Mouse (Mus musculus): ENCODE measurements around the gene Raet1e.
"Not testable (repeated sequence)": the region's sequence is repeated elsewhere in the genome, so short reads cannot be mapped to it uniquely, and the experiment has no call there.

The Raet1e gene

GRCm38 (mm10) chr10:22273684-22274305 is 115.4 kb downstream of the Raet1e start:
- no peak for DNase-seq (ENCODE audit: low read depth, low spot score)

GRCm38 (mm10) chr10:22274445-22275057 is 116.2 kb downstream of the Raet1e start:
- no peak for DNase-seq (ENCODE audit: low read depth, low spot score)

- DNase-seq (ENCODE audit: low read depth, low spot score), result not testable (repeated sequence)
These were observed 120.1 kb downstream of the Raet1e start for GRCm38 (mm10) chr10:22278468-22278867.

- DNase-seq (ENCODE audit: low read depth, low spot score), result peak; percentile 55
These were observed 124.4 kb downstream of the Raet1e start for GRCm38 (mm10) chr10:22282816-22283215.

- DNase-seq (ENCODE audit: low read depth, low spot score), result no peak
These were observed 137.3 kb downstream of the Raet1e start for GRCm38 (mm10) chr10:22295676-22296075.

- DNase-seq (ENCODE audit: low read depth, low spot score), result no peak
These were observed 138.8 kb downstream of the Raet1e start for GRCm38 (mm10) chr10:22297033-22297762.

- peak; percentile 45 for DNase-seq (ENCODE audit: low read depth, low spot score)
These were observed 139.5 kb downstream of the Raet1e start for GRCm38 (mm10) chr10:22297766-22298461.

- DNase-seq (ENCODE audit: low read depth, low spot score), result no peak
These were observed 141.0 kb downstream of the Raet1e start for GRCm38 (mm10) chr10:22299324-22299723.

GRCm38 (mm10) chr10:22301641-22302040 is 143.3 kb downstream of the Raet1e start:
- no peak for DNase-seq (ENCODE audit: low read depth, low spot score)

- DNase-seq (ENCODE audit: low read depth, low spot score), result no peak
These were observed 144.1 kb downstream of the Raet1e start for GRCm38 (mm10) chr10:22302344-22303057.

GRCm38 (mm10) chr10:22303736-22304135 is 145.4 kb downstream of the Raet1e start:
- DNase-seq (ENCODE audit: low read depth, low spot score), result no peak

- peak; percentile 68 for DNase-seq (ENCODE audit: low read depth, low spot score)
These were observed 147.4 kb downstream of the Raet1e start for GRCm38 (mm10) chr10:22305801-22306200.

GRCm38 (mm10) chr10:22306452-22306851 is 148.1 kb downstream of the Raet1e start:
- DNase-seq (ENCODE audit: low read depth, low spot score), result peak; percentile 97

GRCm38 (mm10) chr10:22308221-22308620 is 149.9 kb downstream of the Raet1e start:
- DNase-seq (ENCODE audit: low read depth, low spot score), result no peak

GRCm38 (mm10) chr10:22322858-22323257 is 164.5 kb downstream of the Raet1e start:
- DNase-seq (ENCODE audit: low read depth, low spot score), result no peak

- DNase-seq (ENCODE audit: low read depth, low spot score), result not testable (repeated sequence)
These were observed 187.4 kb downstream of the Raet1e start for GRCm38 (mm10) chr10:22345721-22346120.

GRCm38 (mm10) chr10:22353548-22354195 is 195.3 kb downstream of the Raet1e start:
- DNase-seq (ENCODE audit: low read depth, low spot score), result not testable (repeated sequence)

GRCm38 (mm10) chr10:22354196-22354574 is 195.8 kb downstream of the Raet1e start:
- DNase-seq (ENCODE audit: low read depth, low spot score), result peak; percentile 21

GRCm38 (mm10) chr10:22357373-22357772 is 199.0 kb downstream of the Raet1e start:
- DNase-seq (ENCODE audit: low read depth, low spot score), result not testable (repeated sequence)

GRCm38 (mm10) chr10:22360252-22360651 is 201.9 kb downstream of the Raet1e start, which contains the start of gene Raet1d:
Raet1d (plus strand) TSS chr10:22360552.
- not testable (repeated sequence) for DNase-seq (ENCODE audit: low read depth, low spot score)

- DNase-seq (ENCODE audit: low read depth, low spot score), result not testable (repeated sequence)
These were observed 202.6 kb downstream of the Raet1e start for GRCm38 (mm10) chr10:22360957-22361356.
